Mouse (Mus musculus) left cerebral cortex, adult 18-20 months (tissue): ENCODE results near the gene Tmem203. TPM values are rescaled to one million over a fixed set of nuclear protein-coding genes. Genes with fewer than 3 reads are reported as not detected.
A peak's percentile ranks its signal among the peaks of the same experiment; 100 is the strongest.

Source experiments
- DNase-seq, 2 experiments: peaks; one replicate each; pipeline ENCODE4 v3.0.0; 2021 to 2022; ENCODE audit warnings: low spot score in 2 of 2, mixed read lengths in 1 of 2
- total RNA-seq, 2 experiments: library from RNA; stranded (reverse); gene quantifications; 2 replicates each; pipeline ENCODE4 v1.2.3; 2021

Tmem203 gene
- total RNA-seq, 2 experiments from 2014 or later: 31.8 to 37.8 TPM

DNA sequence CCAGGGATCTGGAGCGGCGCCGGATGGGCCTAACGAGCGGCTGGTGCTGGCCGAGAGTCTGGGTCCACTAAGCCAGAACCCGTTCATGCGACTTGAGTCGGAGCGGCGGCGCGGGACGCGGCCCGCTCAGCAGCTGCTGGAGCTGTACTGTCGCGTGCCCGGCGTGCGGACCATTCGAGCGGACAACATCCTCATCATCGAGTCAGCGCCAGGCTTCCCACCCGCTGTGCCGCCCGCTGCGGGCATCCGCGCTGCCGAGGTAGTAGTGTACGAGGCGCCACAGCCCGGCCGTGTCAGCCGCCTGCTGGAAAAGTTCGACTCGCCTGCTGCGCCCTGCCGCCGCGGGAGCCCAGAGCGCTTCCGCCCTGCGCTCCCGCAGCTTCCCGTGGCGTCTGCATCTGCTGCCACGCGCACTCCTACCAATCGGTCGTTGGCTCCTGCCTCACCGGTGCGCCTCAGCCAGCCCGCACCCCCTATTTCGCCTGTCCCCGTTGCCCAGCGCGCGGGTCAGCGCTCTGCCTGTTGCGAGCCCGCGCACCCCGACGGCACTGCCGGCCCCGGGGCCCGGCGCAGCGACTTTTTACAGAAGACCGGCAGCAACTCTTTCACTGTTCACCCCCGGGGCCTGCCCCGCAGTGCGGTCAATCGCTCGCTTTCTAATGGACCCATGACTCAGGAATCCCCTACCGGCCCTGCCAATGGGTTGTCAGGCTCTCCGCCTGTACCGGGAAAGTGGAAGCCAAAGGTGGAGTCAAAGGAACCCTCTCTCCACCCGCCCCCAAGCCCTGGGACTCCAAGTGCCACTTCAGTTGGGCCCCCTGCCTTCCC lies 7.8 kb downstream of the Tmem203 start:
- DNase-seq: no peak

DNA sequence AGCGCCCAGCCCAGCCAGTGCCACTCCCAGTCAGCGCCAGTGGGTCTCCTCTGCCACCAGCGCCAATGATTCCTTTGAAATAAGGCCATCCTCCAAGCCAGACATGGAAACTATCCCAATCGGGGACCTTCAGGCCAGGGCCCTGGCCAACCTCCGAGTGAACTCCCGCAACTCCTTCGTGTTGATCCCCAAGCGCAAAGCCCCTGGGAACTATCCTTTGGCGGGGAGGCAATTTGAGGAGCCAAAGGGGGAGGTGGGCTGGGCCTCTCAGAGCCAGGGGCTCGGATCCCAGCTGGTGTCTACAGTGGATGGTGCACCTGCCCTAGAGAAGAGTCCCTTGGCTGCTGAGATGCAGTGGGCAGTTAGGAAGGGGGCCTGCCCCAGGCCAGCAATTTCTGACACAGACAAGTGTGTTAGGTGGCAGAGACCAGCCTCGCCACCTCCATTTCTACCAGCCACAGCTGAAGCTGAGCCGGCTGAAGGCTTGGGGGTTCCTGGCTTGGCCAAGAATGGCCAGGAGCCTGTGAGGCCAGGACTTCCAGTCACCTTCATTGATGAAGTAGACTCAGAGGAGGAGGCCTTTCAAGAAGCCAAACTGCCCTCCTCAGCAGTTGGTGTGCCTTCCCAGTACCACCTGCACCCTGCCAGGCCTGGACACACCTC lies 8.5 kb downstream of the Tmem203 start:
- no peak for DNase-seq

DNA sequence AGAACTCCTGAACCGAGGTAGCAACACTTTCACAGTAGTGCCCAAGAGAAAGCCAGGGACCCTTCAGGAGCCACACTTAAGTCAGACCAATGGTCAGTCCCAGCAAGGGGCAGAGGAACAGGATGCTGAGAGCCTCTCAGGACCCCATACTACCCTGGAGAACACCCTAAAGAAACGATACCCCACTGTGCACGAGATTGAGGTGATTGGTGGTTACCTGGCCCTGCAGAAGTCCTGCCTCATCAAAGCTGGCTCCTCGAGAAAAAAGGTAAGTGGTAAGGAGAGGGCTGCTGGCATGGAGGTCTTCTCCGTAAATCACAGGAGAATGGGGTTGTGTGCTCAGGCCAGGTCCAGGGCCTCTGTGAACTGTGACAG lies 9.0 kb downstream of the Tmem203 start:
- no peak for DNase-seq

DNA sequence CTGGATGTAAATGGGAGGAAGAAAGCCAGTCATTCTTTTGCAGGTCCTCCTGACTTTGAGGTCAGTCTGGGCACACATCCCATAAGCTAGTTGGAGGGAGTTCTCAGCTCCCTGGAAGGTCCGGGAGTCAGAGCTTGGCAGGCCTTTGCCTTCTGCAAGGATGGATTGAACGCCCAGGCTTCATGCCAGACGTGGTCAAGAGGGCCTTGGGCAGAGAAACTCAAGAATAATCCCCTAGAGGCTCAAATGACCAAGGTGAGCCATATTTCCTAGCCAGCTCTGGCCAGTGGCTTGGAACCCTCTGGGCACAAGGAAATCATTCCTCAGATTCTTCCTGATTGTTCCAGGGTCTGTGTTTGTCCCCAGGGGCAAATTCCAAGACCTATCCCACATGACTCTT lies 9.6 kb downstream of the Tmem203 start:
- no peak for DNase-seq

DNA sequence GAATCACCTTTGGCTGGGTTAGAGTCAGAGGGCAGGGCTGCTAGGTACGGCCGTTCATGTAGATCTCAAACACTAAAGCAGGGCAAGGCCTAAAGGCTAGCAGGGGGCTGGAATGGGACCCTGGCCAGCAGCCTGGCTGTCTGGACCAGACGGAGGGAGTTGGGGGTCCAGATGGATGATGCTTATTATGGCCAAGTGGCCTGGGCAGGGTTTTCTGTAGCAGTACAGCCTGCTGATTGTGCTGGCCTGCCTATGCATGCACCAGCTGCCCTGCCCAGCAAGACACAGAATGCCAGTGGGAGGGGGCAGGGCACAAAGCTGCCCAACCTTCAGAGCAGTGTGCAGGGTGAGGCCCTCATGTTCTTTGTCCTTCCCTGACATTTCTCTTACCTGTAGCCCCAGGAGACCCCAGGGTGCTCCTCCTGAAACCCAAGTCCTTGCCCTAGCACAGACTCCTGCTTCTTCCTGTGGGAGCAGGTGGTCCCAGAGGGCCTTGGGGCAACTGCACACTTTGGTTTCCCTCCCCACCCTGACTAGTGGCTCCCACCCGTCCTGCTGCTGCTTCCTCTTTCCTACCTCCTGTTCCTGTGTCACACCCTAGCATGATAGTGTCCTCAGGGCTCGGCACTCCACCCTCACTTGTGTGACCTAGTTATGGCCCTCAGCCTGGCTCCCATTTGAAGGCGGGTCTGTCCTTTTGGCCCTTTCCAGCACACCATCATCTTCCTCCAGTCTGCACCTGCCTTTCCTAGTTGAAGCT lies 10.8 kb downstream of the Tmem203 start:
- DNase-seq: no peak

DNA sequence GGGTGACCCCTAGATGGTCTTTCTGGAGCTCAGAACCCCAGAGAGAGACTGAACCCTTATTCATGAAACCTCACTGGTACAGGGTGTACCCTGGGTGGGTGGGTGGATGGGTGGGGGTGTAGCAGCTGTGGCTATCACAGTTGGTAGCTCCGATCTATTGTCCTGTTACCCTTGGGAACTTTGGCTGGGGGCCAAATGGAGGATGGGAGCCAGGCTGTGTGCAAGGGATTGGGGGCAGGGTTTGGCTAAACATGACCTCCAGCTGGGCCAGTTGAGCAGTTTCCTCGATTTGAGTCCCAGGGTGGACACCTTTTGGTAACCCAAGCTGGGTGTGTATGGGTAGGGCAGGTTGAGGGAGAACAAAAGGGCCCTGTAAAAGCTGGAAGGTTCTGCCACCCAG lies 11.5 kb downstream of the Tmem203 start:
- DNase-seq: peak in 1 of 2 experiments; percentile 35

DNA sequence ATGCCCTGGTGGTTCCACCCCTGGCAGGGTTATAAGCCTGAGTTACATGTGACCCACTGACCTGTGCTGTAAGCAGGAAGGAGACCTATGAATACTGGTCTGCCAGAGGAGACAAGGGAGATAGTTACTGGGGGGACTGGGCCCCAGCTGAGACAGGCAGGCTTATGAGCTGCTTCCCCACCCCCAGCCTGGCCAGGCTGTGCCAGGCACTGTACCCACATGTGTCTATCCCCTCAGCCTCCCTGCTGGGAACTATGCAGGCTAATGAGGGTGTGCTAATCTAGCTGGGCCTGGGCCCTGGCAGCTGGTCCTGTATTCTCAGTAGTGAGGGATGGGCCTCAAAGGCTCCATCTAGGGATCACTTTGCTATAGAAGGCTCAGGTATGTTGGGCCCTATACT lies 12.0 kb downstream of the Tmem203 start:
- no peak for DNase-seq

DNA sequence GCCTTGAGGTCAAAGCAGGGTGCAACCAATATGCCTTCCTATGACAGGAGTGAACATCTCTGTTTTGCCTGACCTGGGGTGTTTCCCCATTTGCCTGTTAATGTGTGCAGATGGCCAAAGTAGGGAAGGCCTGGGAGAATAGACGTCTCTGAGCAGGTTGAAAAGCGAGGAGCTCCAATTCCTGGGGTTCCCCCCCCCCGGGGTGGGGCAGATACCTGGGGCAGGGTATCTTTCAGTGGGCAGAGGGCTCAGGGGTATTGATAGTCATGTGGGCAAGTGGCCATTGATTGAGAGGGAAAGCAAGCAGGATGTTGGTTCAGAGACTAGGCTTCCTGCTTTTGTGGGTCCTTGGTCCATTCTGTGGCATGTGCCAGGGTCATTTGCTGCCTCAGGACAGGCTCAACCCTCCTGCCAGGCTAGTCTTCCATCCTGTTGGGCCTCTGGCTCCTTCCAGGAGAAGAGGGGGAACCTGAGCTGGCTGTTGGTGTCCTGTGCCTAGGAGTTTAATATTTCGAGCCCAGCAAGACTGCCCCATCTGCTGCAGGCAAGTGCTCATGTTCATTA lies 12.6 kb downstream of the Tmem203 start:
- DNase-seq: no peak

DNA sequence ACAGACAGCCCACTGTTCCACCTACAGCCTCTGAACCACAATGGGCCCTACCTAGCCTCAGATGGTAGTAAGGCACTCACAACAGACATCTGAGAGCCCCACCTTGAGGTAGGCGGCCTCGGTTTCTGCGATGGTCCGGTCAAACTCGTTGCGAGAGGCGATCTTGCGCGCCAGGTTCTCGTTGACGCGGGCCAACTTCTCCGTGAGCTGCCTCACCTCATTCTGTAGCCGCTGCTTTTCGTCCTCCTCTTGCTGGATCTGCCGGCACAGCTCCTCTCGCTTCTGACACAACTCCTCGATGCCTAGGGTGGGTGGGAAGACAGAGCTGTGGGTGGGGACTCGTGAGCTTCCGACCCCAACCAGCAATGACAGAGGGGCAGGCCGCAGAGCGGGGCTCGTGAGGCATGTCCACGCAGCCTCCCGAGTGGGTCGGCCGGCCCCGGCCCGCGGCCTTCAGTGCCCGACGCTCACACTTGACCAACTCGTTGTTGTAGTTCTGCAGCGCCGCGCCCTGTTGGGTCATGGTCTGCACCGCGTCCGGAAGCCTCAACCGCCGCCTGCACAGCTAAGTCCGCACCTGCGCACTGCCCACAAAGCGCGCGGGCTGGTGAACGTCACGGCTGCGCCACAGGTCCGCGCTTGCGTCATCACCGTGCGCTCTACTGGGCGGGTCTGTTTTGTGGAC lies 16.7 kb downstream of the Tmem203 start, which contains the start of the genes Ssna1 and Anapc2:
Gene Ssna1, minus strand, starts transcription at position 612 of the 685 bp plus-strand sequence.
Gene Anapc2, plus strand, starts transcription at position 652 of the 685 bp plus-strand sequence.
- DNase-seq: peak; percentile 98 to 99

DNA sequence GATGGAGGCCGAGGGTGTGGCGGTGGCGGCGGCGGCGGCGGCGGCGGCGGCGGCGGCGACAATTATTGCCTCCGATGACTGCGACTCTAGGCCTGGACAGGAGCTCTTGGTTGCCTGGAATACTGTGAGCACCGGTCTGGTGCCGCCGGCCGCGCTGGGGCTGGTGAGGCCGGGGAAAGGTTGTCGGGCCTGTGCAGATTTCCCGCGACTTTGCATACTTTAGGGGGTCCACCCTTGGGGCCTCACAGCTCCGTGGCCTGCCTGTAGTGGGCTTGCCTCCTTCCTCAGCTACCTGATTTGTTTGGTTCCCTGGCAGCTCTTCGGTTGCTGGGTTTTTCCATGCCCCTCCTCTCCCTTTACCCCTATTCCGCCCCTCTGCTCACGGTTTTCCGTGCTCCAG lies 17.3 kb downstream of the Tmem203 start:
- DNase-seq: no peak

DNA sequence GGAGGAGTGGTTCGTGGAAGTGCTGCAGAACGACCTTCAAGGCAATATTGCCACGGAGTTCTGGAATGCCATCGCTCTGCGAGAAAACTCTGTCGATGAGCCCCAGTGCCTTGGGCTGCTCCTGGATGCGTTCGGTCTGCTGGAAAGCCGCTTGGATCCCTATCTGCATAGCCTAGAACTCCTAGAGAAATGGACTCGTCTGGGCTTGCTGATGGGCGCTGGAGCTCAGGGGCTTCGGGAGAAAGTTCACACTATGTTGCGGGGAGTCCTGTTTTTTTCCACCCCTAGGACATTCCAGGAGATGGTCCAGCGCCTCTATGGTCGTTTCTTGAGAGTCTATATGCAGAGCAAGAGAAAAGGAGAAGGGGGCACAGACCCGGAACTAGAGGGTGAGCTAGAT lies 17.8 kb downstream of the Tmem203 start:
- DNase-seq: no peak

DNA sequence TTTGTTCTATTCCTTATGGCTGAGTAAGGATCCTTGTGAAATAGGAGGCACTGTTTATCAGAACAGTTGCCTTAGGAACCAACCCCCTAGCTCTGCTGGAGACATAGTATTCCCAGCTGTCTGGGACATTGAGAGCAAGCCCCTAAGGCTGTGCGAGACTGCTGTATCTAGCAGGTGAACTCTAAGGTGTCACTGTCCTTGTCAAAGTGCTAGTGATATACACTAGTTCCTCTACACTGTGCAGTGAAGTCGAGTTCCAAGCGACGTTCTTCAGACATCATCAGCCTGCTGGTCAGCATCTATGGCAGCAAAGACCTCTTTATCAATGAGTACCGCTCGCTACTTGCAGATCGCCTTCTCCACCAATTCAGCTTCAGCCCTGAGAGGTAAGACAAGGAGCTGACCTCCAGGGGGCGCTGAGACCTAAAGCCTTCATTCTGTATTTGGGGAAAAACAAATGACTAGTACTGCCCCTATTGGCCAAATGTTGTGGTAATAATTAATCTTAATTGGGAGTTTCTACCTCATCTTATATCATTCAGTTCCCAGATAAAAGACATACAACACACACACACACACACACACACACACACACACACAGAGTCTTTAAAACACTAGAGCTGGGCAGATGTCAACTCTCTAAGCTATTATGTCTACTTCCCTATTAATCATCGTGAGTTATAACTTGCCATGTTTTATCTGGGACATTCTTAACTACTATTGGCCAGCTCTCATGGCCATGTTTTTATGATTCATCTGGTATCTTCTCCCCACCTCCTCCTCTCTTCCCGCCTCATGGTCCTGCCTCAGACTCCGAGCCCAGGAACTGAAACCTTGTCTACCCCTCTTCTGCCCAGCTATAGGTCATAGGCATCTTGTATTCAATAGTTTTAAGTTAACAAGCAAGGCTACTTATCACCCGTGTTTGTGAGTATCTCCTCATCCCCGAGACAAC lies 24.0 kb downstream of the Tmem203 start:
- peak; percentile 73 to 79 for DNase-seq

DNA sequence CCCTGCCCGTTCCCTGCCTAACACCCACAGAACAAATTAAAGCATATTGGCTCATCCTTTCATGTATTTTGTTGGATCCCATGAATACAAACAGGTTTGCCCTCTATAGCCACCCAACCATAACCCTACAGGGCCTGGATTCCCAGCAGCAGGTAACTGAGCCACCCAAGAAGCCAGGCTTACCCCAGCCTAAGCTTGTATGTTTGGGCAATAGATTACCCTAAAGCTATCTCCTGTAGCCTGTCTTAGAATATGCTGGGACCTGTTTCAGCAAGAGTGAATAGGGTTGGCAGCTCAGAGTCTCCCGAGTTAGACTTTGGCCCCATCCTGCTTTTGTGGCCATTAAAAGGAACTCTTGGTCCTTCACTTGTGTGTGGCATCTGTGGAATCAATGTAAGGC lies 30.3 kb downstream of the Tmem203 start:
- no peak for DNase-seq

DNA sequence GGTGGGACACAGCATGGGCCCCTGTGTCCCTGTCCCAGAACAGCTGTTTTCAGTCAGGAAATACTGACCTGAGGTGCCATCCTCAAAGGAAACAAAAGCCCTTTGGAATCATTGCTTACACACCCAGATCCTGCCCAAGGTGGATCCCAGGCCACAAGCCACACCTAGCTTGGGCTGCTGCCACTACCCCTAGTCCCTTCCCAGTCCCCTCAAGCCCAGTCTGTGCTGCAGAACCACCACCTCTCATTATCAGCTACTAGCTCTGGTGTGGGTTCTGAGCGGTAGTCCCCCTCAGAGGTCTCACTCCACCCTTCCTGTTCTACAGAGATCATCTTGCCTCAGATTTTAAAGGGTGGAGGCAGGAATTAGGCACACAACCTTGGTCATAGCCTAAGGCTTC lies 31.1 kb downstream of the Tmem203 start:
- DNase-seq: no peak

DNA sequence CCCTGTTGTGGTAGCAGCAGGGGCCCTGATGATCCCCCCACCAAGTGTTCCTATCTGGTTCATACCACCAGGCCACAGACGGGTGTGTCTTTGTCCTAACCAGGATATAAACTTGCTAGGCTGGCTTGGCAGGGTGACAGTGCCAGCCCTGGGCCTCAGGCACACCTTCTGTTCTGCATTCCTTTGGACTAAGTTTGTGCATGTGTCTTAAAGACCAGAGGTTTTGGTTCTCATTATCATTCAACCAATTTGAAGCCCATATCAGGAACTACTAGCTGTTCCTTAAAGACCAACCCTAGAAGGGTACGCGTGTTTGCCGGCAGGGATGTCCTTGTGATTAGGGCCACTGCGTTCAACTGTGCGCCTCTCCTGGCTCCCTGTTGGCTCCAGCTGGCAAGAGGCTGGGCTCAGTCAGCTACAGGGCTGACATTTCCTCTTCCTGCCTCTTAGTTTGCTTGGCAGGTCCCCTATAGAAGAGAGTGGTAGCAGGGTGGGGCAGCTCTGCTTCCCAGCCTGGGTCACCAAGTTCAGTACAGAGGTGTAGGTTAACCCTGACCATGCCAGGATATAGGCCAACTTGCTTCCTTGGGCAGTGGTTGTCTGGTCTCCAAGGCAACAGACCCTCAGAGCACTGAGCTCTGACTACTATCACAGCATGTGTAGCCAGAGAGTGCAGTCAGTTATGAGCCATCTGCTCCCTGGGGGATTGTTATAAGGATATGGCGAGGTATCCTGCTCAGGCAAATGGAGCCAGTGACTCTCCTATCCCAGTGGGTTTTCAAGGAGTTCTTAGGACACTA lies 31.8 kb downstream of the Tmem203 start:
- DNase-seq: no peak

DNA sequence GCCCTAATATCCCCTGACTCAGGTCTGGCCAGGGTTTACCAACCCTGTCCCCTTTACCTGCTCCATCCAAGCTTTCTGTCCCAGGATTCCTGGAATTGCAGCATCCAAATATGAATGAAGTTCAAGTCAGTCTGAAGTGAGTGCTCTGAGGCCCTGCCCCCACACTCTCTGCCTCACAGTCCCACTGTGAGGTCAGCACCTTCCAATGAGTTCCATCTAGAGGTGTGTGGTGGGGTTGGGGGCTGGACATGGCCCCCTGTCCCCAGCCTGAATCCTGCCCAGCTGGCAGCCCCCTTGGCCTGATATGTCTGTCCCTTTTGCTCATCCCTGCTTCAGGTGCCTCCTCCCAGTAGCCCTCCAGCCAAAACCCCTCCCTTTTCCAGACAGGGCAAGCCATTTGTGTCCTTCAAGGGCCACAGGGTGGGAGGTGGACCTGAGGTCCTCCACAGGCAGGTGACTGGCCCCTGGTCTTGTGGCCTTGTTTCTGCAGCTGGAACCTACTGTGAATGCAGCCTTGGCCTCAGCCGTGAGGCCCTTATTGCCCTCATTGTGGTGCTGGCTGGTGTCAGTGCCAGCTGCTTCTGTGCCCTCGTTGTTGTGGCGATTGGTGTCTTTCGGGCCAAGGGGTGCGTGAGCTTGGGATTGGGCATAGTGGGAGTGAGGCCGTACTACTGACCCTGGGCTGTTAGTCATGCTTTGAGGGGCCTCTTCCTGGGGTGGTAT lies 32.8 kb downstream of the Tmem203 start, which contains the start of gene Tmem210:
Gene Tmem210, plus strand, starts transcription at position 219 of the 723 bp plus-strand sequence.
- DNase-seq: no peak

DNA sequence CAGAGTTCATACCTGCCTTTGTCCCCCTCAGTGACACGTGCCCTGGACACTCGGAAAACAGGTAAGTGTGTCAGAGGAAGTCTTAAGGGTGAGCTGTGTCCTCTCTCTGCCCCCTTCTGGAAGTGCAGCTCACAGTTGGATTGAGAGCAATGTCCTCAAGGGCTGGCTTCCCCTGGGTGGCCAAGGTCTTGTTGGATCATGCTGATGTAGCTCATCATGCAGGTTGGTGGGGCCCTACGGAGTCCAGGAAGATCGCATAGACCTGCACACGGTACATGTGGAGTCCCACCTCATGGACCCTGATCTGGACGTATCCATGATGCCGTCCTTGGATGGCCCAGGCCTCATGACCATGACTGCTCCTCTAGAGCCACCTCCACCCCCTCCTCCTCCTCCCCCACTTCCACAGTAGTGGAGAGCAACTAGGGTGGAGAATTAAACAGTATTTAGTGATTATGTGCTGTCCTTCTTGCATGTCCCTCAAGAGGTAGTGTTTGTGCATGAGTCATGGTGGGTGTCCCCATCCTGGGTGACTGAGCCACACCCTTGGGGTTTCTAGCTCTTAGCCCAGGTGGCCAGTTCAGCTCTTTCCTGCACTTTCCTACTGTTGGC lies 33.6 kb downstream of the Tmem203 start:
- no peak for DNase-seq

DNA sequence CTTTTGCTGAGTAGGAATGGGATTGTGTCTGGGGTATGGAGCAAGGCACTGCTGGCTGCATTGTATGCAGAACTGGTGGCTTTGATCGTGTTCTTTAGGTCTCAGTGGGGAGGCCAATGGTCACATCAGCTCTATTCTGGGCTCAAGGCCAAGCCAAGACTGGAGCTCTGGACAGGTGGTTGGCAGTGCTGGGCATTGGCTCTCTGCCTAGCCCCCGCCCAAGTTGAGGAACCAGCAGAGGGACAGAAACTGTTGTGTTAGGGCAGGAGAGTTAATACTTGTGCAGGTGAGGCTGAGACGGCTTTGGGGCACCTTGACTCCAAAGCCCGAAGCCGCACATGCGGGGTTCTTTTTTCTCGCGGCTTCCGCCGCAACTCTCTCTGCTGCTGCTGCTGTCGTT lies 34.4 kb downstream of the Tmem203 start, which contains the start of gene Lrrc26:
Gene Lrrc26, plus strand, starts transcription at position 265 of the 400 bp plus-strand sequence.
- DNase-seq: peak in 1 of 2 experiments; percentile 39
